Mouse (Mus musculus) lung, embryonic 15.5 days (tissue): ENCODE results near the gene Fam216a. TPM values are rescaled to one million over a fixed set of nuclear protein-coding genes. Genes with fewer than 3 reads are reported as not detected.
A peak's percentile ranks its signal among the peaks of the same experiment; 100 is the strongest.
"Not testable (repeated sequence)": the region's sequence is repeated elsewhere in the genome, so short reads cannot be mapped to it uniquely, and the experiment has no call there.

ENCODE experiments used
- ATAC-seq: fragments of 200-750 bp; cut with Nextera tagmentation; 2 replicates; pipeline ENCODE4 v1.8.0; 2017; ENCODE audit warnings: moderate number of reproducible peaks, borderline replicate concordance; ENCODE audit not compliant: low FRiP score, low TSS enrichment; ENCODE audit errors: extremely low read depth
- H3K27ac ChIP-seq: fragments of 300-500 bp; sonication (generic); 2 replicates; pipeline ENCODE4 v1.5.1; 2015; ENCODE audit warnings: moderate library complexity, mild to moderate bottlenecking, inconsistent platforms
- H3K27me3 ChIP-seq: fragments of 300-500 bp; sonication (generic); 2 replicates; pipeline ENCODE4 v1.6.1; 2015; ENCODE audit warnings: inconsistent platforms
- H3K36me3 ChIP-seq: fragments of 300-500 bp; sonication (generic); 2 replicates; pipeline ENCODE4 v1.6.1; 2015; ENCODE audit warnings: inconsistent platforms
- H3K4me1 ChIP-seq: fragments of 300-500 bp; sonication (generic); 2 replicates; pipeline ENCODE4 v1.6.1; 2015; ENCODE audit warnings: inconsistent platforms
- H3K4me2 ChIP-seq: fragments of 300-500 bp; sonication (generic); 2 replicates; pipeline ENCODE4 v1.6.1; 2015; ENCODE audit warnings: inconsistent platforms, mild to moderate bottlenecking, moderate library complexity
- H3K4me3 ChIP-seq: fragments of 300-500 bp; sonication (generic); 2 replicates; pipeline ENCODE4 v1.5.1; 2015; ENCODE audit warnings: mild to moderate bottlenecking, inconsistent platforms
- H3K9ac ChIP-seq: fragments of 300-500 bp; sonication (generic); 2 replicates; pipeline ENCODE4 v1.6.1; 2015; ENCODE audit warnings: inconsistent platforms
- H3K9me3 ChIP-seq: fragments of 300-500 bp; sonication (generic); 2 replicates; pipeline ENCODE4 v1.6.1; 2016; ENCODE audit warnings: inconsistent platforms
- WGBS: fragments of 180-500 bp; shearing (Covaris S2); methylation state at CpG from one replicate; pipeline ENCODE4 v1.1.7; 2015; 5-methylcytosine and 5-hydroxymethylcytosine counted together
- polyA plus RNA-seq: library from polyadenylated mRNA; unstranded; fragments of >200 nt; fragmentation: Nextera tagmentation; extraction: Ambion mirVana; gene quantifications from 2 replicates; pipeline ENCODE4 v1.2.1, GENCODE M21; 2015

The Fam216a gene
- 72.4 and 74.9 TPM in 2 replicates for polyA plus RNA-seq

- WGBS: under 1% methylated on average over 53 of the region's 53 CpGs
Measured at GRCm38 (mm10) chr5:122372192-122372769, at the start of gene Fam216a. Fam216a (minus strand) TSS chr5:122372364.

GRCm38 (mm10) chr5:122421271-122422068, 49.3 kb upstream of the Fam216a start, which contains the start of gene Anapc7:
Anapc7 (plus strand) TSS chr5:122421693.
- 21% methylated on average over 17 of the region's 17 CpGs for WGBS
- ATAC-seq: no peak
- H3K4me1 ChIP-seq: peaks cover 23% of the 10 kb centered on the region

More at GRCm38 (mm10) chr5:122372192-122372769, at the start of gene Fam216a:
- Histone ChIP-seq H3K36me3 (peaks cover 22% of the 10 kb centered on the region), H3K27me3 (no peaks in the 10 kb centered on the region), H3K4me3 (peak within 1 kb of the TSS; percentile 79), H3K4me2 (peak within 1 kb of the TSS; percentile 80), H3K4me1 (peaks cover 19% of the 10 kb centered on the region), H3K9ac (peak within 1 kb of the TSS; percentile 76), H3K9me3 (no peaks in the 10 kb centered on the region), H3K27ac (peak within 1 kb of the TSS; percentile 91)
- peak; percentile 92 for ATAC-seq

GRCm38 (mm10) chr5:122420676-122421075, 48.5 kb upstream of the Fam216a start:
- not testable (repeated sequence) for H3K27me3 ChIP-seq, H3K27ac ChIP-seq, H3K9me3 ChIP-seq, H3K36me3 ChIP-seq, ATAC-seq, H3K4me2 ChIP-seq, H3K4me3 ChIP-seq, H3K9ac ChIP-seq
- 54% methylated on average over 4 of the region's 4 CpGs for WGBS
- peaks cover 23% of the 10 kb centered on the region for H3K4me1 ChIP-seq

More at GRCm38 (mm10) chr5:122421271-122422068, 49.3 kb upstream of the Fam216a start, which contains the start of gene Anapc7:
- peak within 1 kb of the TSS; percentile 95 for H3K4me3 ChIP-seq
- H3K9me3 ChIP-seq: no peaks in the 10 kb centered on the region
- H3K4me2 ChIP-seq: peak within 1 kb of the TSS; percentile 85
- H3K27me3 ChIP-seq: no peaks in the 10 kb centered on the region
- no peaks in the 10 kb centered on the region for H3K36me3 ChIP-seq
- peak within 1 kb of the TSS; percentile 95 for H3K9ac ChIP-seq
- peak within 1 kb of the TSS; percentile 90 for H3K27ac ChIP-seq

- Histone ChIP-seq H3K9ac (no peak overlapping the region), H3K4me2 (no peak overlapping the region), H3K4me3 (no peak overlapping the region), H3K27ac (no peak overlapping the region), H3K4me1 (0 out of 2 replicates have a peak, but pooled peaks cover 4% of the 10 kb centered on the region), H3K36me3 (no peaks in the 10 kb centered on the region), H3K9me3 (no peaks in the 10 kb centered on the region), H3K27me3 (no peaks in the 10 kb centered on the region)
- 85% methylated on average over 12 of the region's 12 CpGs for WGBS
- no peak for ATAC-seq
Measured at GRCm38 (mm10) chr5:122415465-122415864, 43.3 kb upstream of the Fam216a start.

DNA sequence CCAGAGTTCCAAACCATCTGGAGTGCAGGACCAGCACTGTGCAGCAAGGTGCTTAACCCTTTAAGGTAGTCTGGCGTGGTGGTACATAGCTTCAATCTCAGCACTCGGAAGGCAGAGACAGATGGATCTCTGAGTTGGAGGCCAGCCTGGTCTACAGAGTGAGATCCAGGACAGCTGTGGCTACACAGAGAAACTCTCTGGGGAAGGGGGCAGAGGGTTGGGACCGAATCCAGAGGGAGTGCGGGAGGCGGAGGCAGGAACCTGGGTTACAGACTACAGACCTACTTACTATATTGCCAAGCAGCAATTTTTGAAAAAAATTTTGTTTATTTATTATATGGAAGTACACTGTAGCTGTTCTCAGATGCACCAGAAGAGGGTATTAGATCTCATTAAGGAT, 42.2 kb upstream of the Fam216a start:
- no peak for ATAC-seq
- no peak overlapping the region for H3K9ac ChIP-seq
- no peak overlapping the region for H3K27ac ChIP-seq
- H3K27me3 ChIP-seq: no peaks in the 10 kb centered on the region
- no peak overlapping the region for H3K4me2 ChIP-seq
- H3K36me3 ChIP-seq: 0 out of 2 replicates have a peak, but pooled peaks cover 4% of the 10 kb centered on the region
- 83% methylated on average over 5 of the region's 5 CpGs for WGBS
- H3K4me1 ChIP-seq: 0 out of 2 replicates have a peak, but pooled peaks cover 4% of the 10 kb centered on the region
- no peaks in the 10 kb centered on the region for H3K9me3 ChIP-seq
- no peak overlapping the region for H3K4me3 ChIP-seq

DNA sequence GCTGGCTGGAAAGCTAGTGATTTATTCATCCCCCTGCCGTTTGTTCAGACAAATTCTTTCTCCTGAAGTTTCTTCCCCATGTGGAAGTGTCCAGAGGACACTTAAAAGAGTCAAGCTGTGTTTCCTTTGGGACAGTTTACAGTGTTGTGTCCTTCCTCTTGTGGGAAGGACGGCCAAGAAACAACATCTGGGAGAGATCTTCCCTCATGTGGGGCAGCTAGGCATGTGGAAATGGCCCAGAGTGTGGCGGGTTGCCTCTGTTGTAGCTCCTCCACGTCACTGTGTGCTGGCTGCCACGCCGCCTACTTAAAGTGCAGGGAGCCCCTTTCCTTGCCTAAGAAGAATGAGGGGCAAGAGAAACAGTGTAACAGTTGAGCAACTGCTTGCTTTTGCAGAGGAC, 40.7 kb upstream of the Fam216a start:
- H3K36me3 ChIP-seq: 0 out of 2 replicates have a peak, but pooled peaks cover 4% of the 10 kb centered on the region
- WGBS: 35% methylated on average over 6 of the region's 6 CpGs
- peak; percentile 80; the same call in 1 of the 2 replicates for ATAC-seq
- H3K4me2 ChIP-seq: no peak overlapping the region
- H3K27me3 ChIP-seq: no peaks in the 10 kb centered on the region
- H3K4me1 ChIP-seq: 0 out of 2 replicates have a peak, but pooled peaks cover 4% of the 10 kb centered on the region
- H3K9me3 ChIP-seq: no peaks in the 10 kb centered on the region
- no peak overlapping the region for H3K4me3 ChIP-seq
- H3K9ac ChIP-seq: no peak overlapping the region
- no peak overlapping the region for H3K27ac ChIP-seq

DNA sequence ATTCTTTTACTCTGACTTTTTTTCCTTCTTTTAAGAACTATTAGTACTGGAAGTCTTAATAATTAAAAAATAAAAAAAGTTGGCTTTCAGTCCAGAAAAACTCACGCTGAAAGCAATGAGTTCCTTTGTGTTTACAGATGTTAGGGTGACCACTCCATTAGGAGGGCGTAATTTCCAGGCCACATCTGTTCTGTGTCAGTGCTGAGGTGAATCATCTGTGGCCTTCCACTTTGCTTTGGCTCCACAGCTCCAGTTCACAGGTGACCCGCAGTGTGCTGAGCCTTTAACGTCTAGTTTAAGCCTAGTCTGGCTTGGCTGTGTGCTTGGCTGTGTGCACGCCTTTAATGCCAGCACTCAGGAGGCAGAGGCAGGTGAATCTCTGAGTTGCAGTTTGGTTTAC, 39.7 kb upstream of the Fam216a start:
- Histone ChIP-seq H3K9ac (no peak overlapping the region), H3K4me1 (0 out of 2 replicates have a peak, but pooled peaks cover 4% of the 10 kb centered on the region), H3K4me3 (no peak overlapping the region), H3K9me3 (no peaks in the 10 kb centered on the region), H3K36me3 (peaks cover 12% of the 10 kb centered on the region), H3K27me3 (no peaks in the 10 kb centered on the region), H3K27ac (no peak overlapping the region), H3K4me2 (no peak overlapping the region)
- 64% methylated on average over 5 of the region's 5 CpGs for WGBS
- no peak for ATAC-seq

- H3K4me3 ChIP-seq: no peak overlapping the region
- no peak overlapping the region for H3K4me2 ChIP-seq
- WGBS: 84% methylated on average over 19 of the region's 19 CpGs
- H3K4me1 ChIP-seq: 0 out of 2 replicates have a peak, but pooled peaks cover 4% of the 10 kb centered on the region
- H3K9ac ChIP-seq: no peak overlapping the region
- H3K9me3 ChIP-seq: no peaks in the 10 kb centered on the region
- H3K36me3 ChIP-seq: peaks cover 31% of the 10 kb centered on the region
- H3K27me3 ChIP-seq: no peaks in the 10 kb centered on the region
- no peak for ATAC-seq
- H3K27ac ChIP-seq: no peak overlapping the region
Measured at GRCm38 (mm10) chr5:122409692-122410645, 37.8 kb upstream of the Fam216a start.

GRCm38 (mm10) chr5:122405537-122405936, 33.4 kb upstream of the Fam216a start:
- no peak for ATAC-seq
- 90% methylated on average over 10 of the region's 10 CpGs for WGBS
- no peaks in the 10 kb centered on the region for H3K9me3 ChIP-seq
- no peaks in the 10 kb centered on the region for H3K27me3 ChIP-seq
- H3K4me1 ChIP-seq: 0 out of 2 replicates have a peak, but pooled peaks cover 10% of the 10 kb centered on the region
- H3K36me3 ChIP-seq: peaks cover 64% of the 10 kb centered on the region
- no peak overlapping the region for H3K27ac ChIP-seq
- no peak overlapping the region for H3K4me3 ChIP-seq
- no peak overlapping the region for H3K9ac ChIP-seq
- no peak overlapping the region for H3K4me2 ChIP-seq

GRCm38 (mm10) chr5:122403362-122403761, 31.2 kb upstream of the Fam216a start:
- Histone ChIP-seq H3K36me3 (peaks cover 68% of the 10 kb centered on the region), H3K9ac (no peak overlapping the region), H3K4me1 (peaks cover 14% of the 10 kb centered on the region; the same call in 1 of the 2 replicates), H3K4me2 (no peak overlapping the region), H3K9me3 (no peaks in the 10 kb centered on the region), H3K4me3 (no peak overlapping the region), H3K27me3 (no peaks in the 10 kb centered on the region), H3K27ac (no peak overlapping the region)
- ATAC-seq: no peak
- WGBS: 83% methylated on average over 12 of the region's 12 CpGs

GRCm38 (mm10) chr5:122402772-122403171, 30.6 kb upstream of the Fam216a start:
- H3K9ac ChIP-seq: no peak overlapping the region
- peaks cover 14% of the 10 kb centered on the region; the same call in 1 of the 2 replicates for H3K4me1 ChIP-seq
- H3K9me3 ChIP-seq: no peaks in the 10 kb centered on the region
- H3K4me2 ChIP-seq: no peak overlapping the region
- ATAC-seq: peak; percentile 56; the same call in 1 of the 2 replicates
- H3K27ac ChIP-seq: no peak overlapping the region
- no peak overlapping the region for H3K4me3 ChIP-seq
- H3K27me3 ChIP-seq: no peaks in the 10 kb centered on the region
- H3K36me3 ChIP-seq: peaks cover 68% of the 10 kb centered on the region
- 73% methylated on average over 5 of the region's 5 CpGs for WGBS
